Comparison of ENCODE assay signal across 26 mouse cellular contexts in genomic region chr9:105028311-105028710, GRCm38 (mm10).
"Had no signal": no experiment of that assay in that cellular context is flagged by ENCODE, and none has a peak within 500 bp of the region (broad histone marks: within the 10 kb centered on the region; RNA-seq: fewer than 3 reads in every experiment).

No protein-coding gene starts in this region.

- H3K4me3 ChIP-seq: gastrocnemius, adult 2 months; hindbrain, embryonic 10.5 days; hindbrain, embryonic 12.5 days; intestine, embryonic 15.5 days; layer of hippocampus, adult 2 months; left cerebral cortex, adult 2 months; limb, embryonic 10.5 days; limb, embryonic 12.5 days; liver, embryonic 13.5 days; liver, embryonic 15.5 days had no signal

- H3K4me1 ChIP-seq: hindbrain, embryonic 10.5 days; hindbrain, embryonic 12.5 days; intestine, embryonic 15.5 days; limb, embryonic 10.5 days; limb, embryonic 12.5 days; liver, embryonic 13.5 days; liver, embryonic 15.5 days had no signal

- DNase-seq: gastrocnemius, adult 2 months; gastrocnemius, postnatal 10 days; gastrocnemius, postnatal 25 days; heart, postnatal 10 days; heart, postnatal 4 days; kidney, adult 18-20 months; kidney, adult 8-10 months; kidney, postnatal 10 days; kidney, postnatal 25 days; kidney, postnatal 4 days; liver; liver, embryonic 13.5 days; liver, postnatal 0 days had no signal

- H3K9ac ChIP-seq: hindbrain, embryonic 12.5 days; hindbrain, embryonic 14.5 days; intestine, embryonic 15.5 days; limb, embryonic 12.5 days; liver, embryonic 13.5 days; liver, embryonic 15.5 days; liver, postnatal 0 days had no signal

- H3K9me3 ChIP-seq: hindbrain, embryonic 10.5 days; hindbrain, embryonic 12.5 days; intestine, embryonic 15.5 days; limb, embryonic 10.5 days; limb, embryonic 12.5 days; liver, embryonic 13.5 days had no signal

- ATAC-seq: hindbrain, embryonic 16.5 days; inflammation-experienced regulatory T-cells, adult 6 months; intestine, embryonic 15.5 days; intestine, postnatal 0 days; liver, postnatal 0 days had no signal

- H3K4me2 ChIP-seq: hindbrain, embryonic 12.5 days; hindbrain, embryonic 14.5 days; intestine, embryonic 15.5 days; limb, embryonic 12.5 days; liver, embryonic 11.5 days; liver, embryonic 13.5 days; liver, embryonic 15.5 days had no signal

- H3K36me3 ChIP-seq: hindbrain, embryonic 10.5 days; hindbrain, embryonic 12.5 days; intestine, embryonic 15.5 days; limb, embryonic 10.5 days; limb, embryonic 12.5 days; liver, embryonic 13.5 days; liver, embryonic 15.5 days had no signal

- H3K27ac ChIP-seq: gastrocnemius, adult 2 months; hindbrain, embryonic 10.5 days; hindbrain, embryonic 12.5 days; hindbrain, embryonic 14.5 days; intestine, embryonic 15.5 days; layer of hippocampus, adult 2 months; left cerebral cortex, adult 2 months; limb, embryonic 10.5 days; limb, embryonic 12.5 days; liver, embryonic 13.5 days; liver, embryonic 15.5 days had no signal

- H3K27me3 ChIP-seq: hindbrain, embryonic 12.5 days; intestine, embryonic 15.5 days; limb, embryonic 12.5 days; liver, embryonic 13.5 days; liver, embryonic 15.5 days had no signal
